Mouse (Mus musculus) lung, embryonic 16.5 days (tissue): Measurements from ENCODE around the gene Vcan. TPM values are rescaled to one million over a fixed set of nuclear protein-coding genes. Genes with fewer than 3 reads are reported as not detected.
A peak's percentile ranks its signal among the peaks of the same experiment; 100 is the strongest.

Source experiments
- ATAC-seq: fragments of 200-750 bp; cut with Nextera tagmentation; 2 replicates; pipeline ENCODE4 v1.8.0; 2017; ENCODE audit warnings: low read depth, mild to moderate bottlenecking, moderate library complexity
- H3K27ac ChIP-seq: fragments of 300-500 bp; sonication (generic); 2 replicates; pipeline ENCODE4 v1.5.1; 2014; ENCODE audit warnings: mild to moderate bottlenecking, control low read depth, low read length
- H3K27me3 ChIP-seq: fragments of 300-500 bp; sonication (generic); 2 replicates; pipeline ENCODE4 v1.6.1; 2014; ENCODE audit warnings: low read depth, low read length, mixed read lengths; ENCODE audit not compliant: control insufficient read depth, insufficient read depth
- H3K36me3 ChIP-seq: fragments of 300-500 bp; sonication (generic); 2 replicates; pipeline ENCODE4 v1.6.1; 2014; ENCODE audit warnings: low read length; ENCODE audit not compliant: control insufficient read depth, insufficient read depth
- H3K4me1 ChIP-seq: fragments of 300-500 bp; sonication (generic); replicated peaks from 2 replicates; pipeline ENCODE4 v1.6.1; 2014; ENCODE audit warnings: low read length, mixed read lengths; ENCODE audit not compliant: control insufficient read depth, insufficient read depth
- H3K4me2 ChIP-seq: fragments of 300-500 bp; sonication (generic); 2 replicates; pipeline ENCODE4 v1.6.1; 2014; ENCODE audit warnings: low read depth, low read length, control low read depth
- H3K4me3 ChIP-seq: fragments of 300-500 bp; sonication (generic); 2 replicates; pipeline ENCODE4 v1.5.1; 2014; ENCODE audit warnings: mild to moderate bottlenecking, low read length, control low read depth
- H3K9ac ChIP-seq: fragments of 300-500 bp; sonication (generic); 2 replicates; pipeline ENCODE4 v1.6.1; 2014; ENCODE audit warnings: low read length, control low read depth
- H3K9me3 ChIP-seq: fragments of 300-500 bp; sonication (generic); 2 replicates; pipeline ENCODE4 v1.6.1; 2016; ENCODE audit warnings: low read length; ENCODE audit not compliant: control insufficient read depth
- WGBS: fragments of 180-500 bp; shearing (Covaris S2); extraction: QIAGEN DNeasy Blood & Tissue Kit; methylation state at CpG from one replicate; pipeline ENCODE4 v1.1.7; 2014; 5-methylcytosine and 5-hydroxymethylcytosine counted together
- polyA plus RNA-seq: library from polyadenylated mRNA; unstranded; fragments of >200 nt; fragmentation: Nextera tagmentation; extraction: Ambion mirVana; gene quantifications from 2 replicates; pipeline ENCODE4 v1.2.1, GENCODE M21; 2015

The Vcan gene
- polyA plus RNA-seq, 1 experiment from 2014 or later = 46.4 TPM

GRCm38 (mm10) chr13:89738776-89739695 lies 3.3 kb downstream of the Vcan start:
- H3K27ac ChIP-seq = peak overlapping the region; percentile 94

GRCm38 (mm10) chr13:89738275-89738674 lies 4.0 kb downstream of the Vcan start:
- no peak for ATAC-seq
- Histone ChIP-seq H3K9me3 (no peaks in the 10 kb centered on the region), H3K4me1 (peaks cover 9% of the 10 kb centered on the region), H3K9ac (no peak overlapping the region), H3K27me3 (no peaks in the 10 kb centered on the region), H3K4me2 (peak overlapping the region; percentile 87; the same call in 1 of the 2 replicates), H3K27ac (peak overlapping the region; percentile 25), H3K36me3 (no peaks in the 10 kb centered on the region), H3K4me3 (no peak overlapping the region)
- 34% methylated on average over 2 of the region's 2 CpGs for WGBS

More at GRCm38 (mm10) chr13:89738776-89739695, 3.3 kb downstream of the Vcan start:
- WGBS = under 1% methylated on average over 31 of the region's 31 CpGs
- peak; percentile 88 for ATAC-seq
- Histone ChIP-seq H3K4me1 (peaks cover 9% of the 10 kb centered on the region), H3K27me3 (no peaks in the 10 kb centered on the region), H3K9ac (peak overlapping the region; percentile 70), H3K36me3 (no peaks in the 10 kb centered on the region), H3K9me3 (no peaks in the 10 kb centered on the region), H3K4me3 (peak overlapping the region; percentile 70), H3K4me2 (peak overlapping the region; percentile 87)

GRCm38 (mm10) chr13:89735111-89735510 lies 7.2 kb downstream of the Vcan start:
- Histone ChIP-seq H3K27me3 (no peaks in the 10 kb centered on the region), H3K4me1 (peaks cover 9% of the 10 kb centered on the region), H3K4me2 (no peak overlapping the region), H3K9ac (no peak overlapping the region), H3K9me3 (no peaks in the 10 kb centered on the region), H3K27ac (0 out of 2 replicates have a peak overlapping the region, but pooled peaks have one; percentile 40), H3K4me3 (no peak overlapping the region), H3K36me3 (no peaks in the 10 kb centered on the region)
- no peak for ATAC-seq
- 25% methylated on average over 5 of the region's 5 CpGs for WGBS

- ATAC-seq = peak; percentile 34; the same call in 1 of the 2 replicates
- no peaks in the 10 kb centered on the region for H3K27me3 ChIP-seq
- H3K27ac ChIP-seq = no peak overlapping the region
- H3K36me3 ChIP-seq = peaks cover 11% of the 10 kb centered on the region
- H3K4me3 ChIP-seq = no peak overlapping the region
- WGBS = 57% methylated on average over 2 of the region's 2 CpGs
- H3K4me2 ChIP-seq = no peak overlapping the region
- no peaks in the 10 kb centered on the region for H3K9me3 ChIP-seq
- H3K4me1 ChIP-seq = no peaks in the 10 kb centered on the region
- H3K9ac ChIP-seq = no peak overlapping the region
These were observed 15.8 kb downstream of the Vcan start for GRCm38 (mm10) chr13:89726492-89726891.

GRCm38 (mm10) chr13:89720497-89720896 lies 21.8 kb downstream of the Vcan start:
- H3K4me1 ChIP-seq = no peaks in the 10 kb centered on the region
- 43% methylated on average over 3 of the region's 3 CpGs for WGBS
- no peak overlapping the region for H3K4me2 ChIP-seq
- H3K27ac ChIP-seq = no peak overlapping the region
- H3K9me3 ChIP-seq = no peaks in the 10 kb centered on the region
- ATAC-seq = no peak
- H3K36me3 ChIP-seq = peaks cover 11% of the 10 kb centered on the region
- no peaks in the 10 kb centered on the region for H3K27me3 ChIP-seq
- H3K4me3 ChIP-seq = no peak overlapping the region
- H3K9ac ChIP-seq = no peak overlapping the region

- Histone ChIP-seq H3K4me1 (no peaks in the 10 kb centered on the region), H3K9me3 (no peaks in the 10 kb centered on the region), H3K4me2 (no peak overlapping the region), H3K4me3 (no peak overlapping the region), H3K36me3 (peaks cover 17% of the 10 kb centered on the region), H3K27ac (peak overlapping the region; percentile 59), H3K27me3 (no peaks in the 10 kb centered on the region), H3K9ac (no peak overlapping the region)
- no peak for ATAC-seq
- 37% methylated on average over 4 of the region's 4 CpGs for WGBS
These were observed 32.7 kb downstream of the Vcan start for GRCm38 (mm10) chr13:89709497-89710201.

GRCm38 (mm10) chr13:89708151-89708927 lies 34.0 kb downstream of the Vcan start:
- Histone ChIP-seq H3K36me3 (peaks cover 27% of the 10 kb centered on the region), H3K4me2 (no peak overlapping the region), H3K9ac (no peak overlapping the region), H3K9me3 (no peaks in the 10 kb centered on the region), H3K27me3 (no peaks in the 10 kb centered on the region), H3K27ac (peak overlapping the region; percentile 11), H3K4me3 (no peak overlapping the region), H3K4me1 (no peaks in the 10 kb centered on the region)
- WGBS = 58% methylated on average over 7 of the region's 7 CpGs
- ATAC-seq = peak; percentile 91

- peaks cover 30% of the 10 kb centered on the region for H3K36me3 ChIP-seq
- 84% methylated on average over 4 of the region's 4 CpGs for WGBS
- ATAC-seq = no peak
These were observed 39.9 kb downstream of the Vcan start for GRCm38 (mm10) chr13:89702395-89702794.

More at GRCm38 (mm10) chr13:89702395-89702794, 39.9 kb downstream of the Vcan start:
- Histone ChIP-seq H3K9ac (no peak overlapping the region), H3K4me2 (no peak overlapping the region), H3K27ac (no peak overlapping the region), H3K27me3 (no peaks in the 10 kb centered on the region), H3K9me3 (no peaks in the 10 kb centered on the region), H3K4me3 (no peak overlapping the region), H3K4me1 (no peaks in the 10 kb centered on the region)
